Mouse (Mus musculus): Measurements from ENCODE around the gene Nbea.

Nbea gene

GRCm38 (mm10) chr3:55751363-55751762, 432.1 kb downstream of the Nbea start:
- DNase-seq (ENCODE audit: low read depth, low spot score): no peak

GRCm38 (mm10) chr3:55750445-55751065, 432.9 kb downstream of the Nbea start:
- DNase-seq (ENCODE audit: low read depth, low spot score): no peak

GRCm38 (mm10) chr3:55743885-55744284, 439.6 kb downstream of the Nbea start:
- no peak for DNase-seq (ENCODE audit: low read depth, low spot score)

GRCm38 (mm10) chr3:55742654-55743053, 440.8 kb downstream of the Nbea start:
- no peak for DNase-seq (ENCODE audit: low read depth, low spot score)

GRCm38 (mm10) chr3:55742218-55742617, 441.3 kb downstream of the Nbea start:
- no peak for DNase-seq (ENCODE audit: low read depth, low spot score)

- DNase-seq (ENCODE audit: low read depth, low spot score): no peak
Measured at GRCm38 (mm10) chr3:55741428-55741827, 442.1 kb downstream of the Nbea start.

GRCm38 (mm10) chr3:55733665-55734064, 449.8 kb downstream of the Nbea start:
- DNase-seq (ENCODE audit: low read depth, low spot score): no peak

- DNase-seq (ENCODE audit: low read depth, low spot score): no peak
Measured at GRCm38 (mm10) chr3:55730549-55730948, 453.0 kb downstream of the Nbea start.

GRCm38 (mm10) chr3:55730142-55730541, 453.4 kb downstream of the Nbea start:
- DNase-seq (ENCODE audit: low read depth, low spot score): no peak

GRCm38 (mm10) chr3:55714260-55714659, 469.2 kb downstream of the Nbea start:
- no peak for DNase-seq (ENCODE audit: low read depth, low spot score)

- no peak for DNase-seq (ENCODE audit: low read depth, low spot score)
Measured at GRCm38 (mm10) chr3:55713856-55714255, 469.6 kb downstream of the Nbea start.

- DNase-seq (ENCODE audit: low read depth, low spot score): no peak
Measured at GRCm38 (mm10) chr3:55710300-55710699, 473.2 kb downstream of the Nbea start.

GRCm38 (mm10) chr3:55701632-55702031, 481.9 kb downstream of the Nbea start:
- DNase-seq (ENCODE audit: low read depth, low spot score): no peak

GRCm38 (mm10) chr3:55697174-55697573, 486.3 kb downstream of the Nbea start:
- DNase-seq (ENCODE audit: low read depth, low spot score): no peak

GRCm38 (mm10) chr3:55693073-55693472, 490.4 kb downstream of the Nbea start:
- DNase-seq (ENCODE audit: low read depth, low spot score): no peak

GRCm38 (mm10) chr3:55688098-55688497, 495.4 kb downstream of the Nbea start:
- no peak for DNase-seq (ENCODE audit: low read depth, low spot score)

- no peak for DNase-seq (ENCODE audit: low read depth, low spot score)
Measured at GRCm38 (mm10) chr3:55686993-55687392, 496.5 kb downstream of the Nbea start.

- DNase-seq (ENCODE audit: low read depth, low spot score): no peak
Measured at GRCm38 (mm10) chr3:55685627-55686026, 497.9 kb downstream of the Nbea start.

- peak; percentile 16 for DNase-seq (ENCODE audit: low read depth, low spot score)
Measured at GRCm38 (mm10) chr3:55684892-55685291, 498.6 kb downstream of the Nbea start.

- no peak for DNase-seq (ENCODE audit: low read depth, low spot score)
Measured at GRCm38 (mm10) chr3:55677691-55678090, 505.8 kb downstream of the Nbea start.

GRCm38 (mm10) chr3:55674185-55674584, 509.3 kb downstream of the Nbea start:
- DNase-seq (ENCODE audit: low read depth, low spot score): no peak

GRCm38 (mm10) chr3:55667048-55667447, 516.5 kb downstream of the Nbea start:
- DNase-seq (ENCODE audit: low read depth, low spot score): no peak

- no peak for DNase-seq (ENCODE audit: low read depth, low spot score)
Measured at GRCm38 (mm10) chr3:55665928-55666327, 517.6 kb downstream of the Nbea start.

- no peak for DNase-seq (ENCODE audit: low read depth, low spot score)
Measured at GRCm38 (mm10) chr3:55664713-55665112, 518.8 kb downstream of the Nbea start.
